Mouse (Mus musculus) gastrocnemius, adult 2 months (tissue): ENCODE results near the gene Lypd6b. TPM values are rescaled to one million over a fixed set of nuclear protein-coding genes. Genes with fewer than 3 reads are reported as not detected.

Source experiments
- DNase-seq: peaks from one replicate; pipeline ENCODE4 v3.0.0; 2022
- H3K27ac ChIP-seq: fragments of 200-600 bp; 2 replicates; pipeline ENCODE4 v1.8.1; 2022; ENCODE audit warnings: mild to moderate bottlenecking
- H3K4me3 ChIP-seq: fragments of 200-600 bp; 2 replicates; pipeline ENCODE4 v1.8.1; 2022; ENCODE audit warnings: mild to moderate bottlenecking, moderate library complexity
- CTCF ChIP-seq: fragments of 200-600 bp; IDR thresholded peaks from 2 replicates; pipeline ENCODE4 v1.8.1; 2022; ENCODE audit warnings: antibody characterized with exemption, mild to moderate bottlenecking, moderate library complexity
- intact Hi-C: fragments of 180-260 bp; cut with DNase I; formaldehyde crosslinking; loops from one replicate; pipeline ENCODE4 v1.15.1; 2025
- total RNA-seq, 2 experiments: library from RNA; stranded (reverse); gene quantifications; 2 replicates each; pipeline ENCODE4 v1.2.3; 2021

Gene Lypd6b
- total RNA-seq, 2 experiments from 2014 or later = not detected

DNA sequence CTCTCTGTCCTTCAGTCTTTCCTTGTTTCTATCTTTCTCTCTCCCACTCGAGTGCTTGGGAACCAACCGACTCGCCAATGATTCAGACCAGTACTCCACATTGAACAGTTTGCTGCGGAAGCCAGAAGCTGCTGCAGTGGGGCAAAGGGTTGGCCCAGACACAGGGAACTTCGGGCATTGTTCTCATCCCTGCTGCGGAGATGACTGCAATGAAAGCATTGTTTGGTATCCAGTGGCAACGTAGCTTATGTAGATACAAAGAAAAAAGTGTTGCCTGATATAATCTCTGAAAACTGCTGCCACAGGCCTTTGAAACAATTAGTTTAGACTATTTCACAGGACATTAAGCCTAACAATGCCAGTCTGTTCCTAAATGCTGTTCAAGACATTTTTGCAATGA is 57.6 kb downstream of the Lypd6b start:
- no peak for TF ChIP-seq CTCF
- Histone ChIP-seq H3K27ac (no peak overlapping the region), H3K4me3 (no peak overlapping the region)
- intact Hi-C loops = no loop called here
- DNase-seq = no peak

GRCm38 (mm10) chr2:49846097-49846496 is 58.6 kb downstream of the Lypd6b start:
- H3K4me3 ChIP-seq = no peak overlapping the region
- no peak for TF ChIP-seq CTCF
- intact Hi-C loops = no loop called here
- no peak overlapping the region for H3K27ac ChIP-seq
- no peak for DNase-seq

DNA sequence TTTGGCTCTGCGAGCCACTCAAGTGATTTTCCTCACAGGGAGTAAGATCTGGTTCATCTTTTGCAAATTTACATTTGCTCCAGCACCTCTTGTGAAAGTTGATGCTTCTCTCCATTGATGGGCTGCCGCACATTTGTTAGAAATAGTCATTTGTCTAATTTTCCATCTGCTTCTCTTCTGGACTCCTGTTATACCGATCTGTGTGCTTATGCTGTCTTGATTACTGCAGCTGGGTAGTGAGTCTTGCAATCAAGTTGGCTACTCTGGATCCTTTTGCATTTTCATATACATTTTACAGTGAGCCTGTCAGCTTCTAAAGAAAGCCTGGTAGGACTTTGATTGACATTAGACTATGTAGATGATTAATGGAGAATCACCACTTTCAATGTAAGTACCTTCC is 59.4 kb downstream of the Lypd6b start:
- Histone ChIP-seq H3K27ac (no peak overlapping the region), H3K4me3 (no peak overlapping the region)
- DNase-seq = no peak
- intact Hi-C loops = no loop called here
- TF ChIP-seq CTCF = no peak

GRCm38 (mm10) chr2:49847831-49848230 is 60.3 kb downstream of the Lypd6b start:
- DNase-seq = no peak
- Histone ChIP-seq H3K4me3 (no peak overlapping the region), H3K27ac (no peak overlapping the region)
- no peak for TF ChIP-seq CTCF
- intact Hi-C loops = no loop called here

GRCm38 (mm10) chr2:49849771-49850170 is 62.3 kb downstream of the Lypd6b start:
- intact Hi-C loops = no loop called here
- Histone ChIP-seq H3K4me3 (no peak overlapping the region), H3K27ac (no peak overlapping the region)
- no peak for TF ChIP-seq CTCF
- DNase-seq = no peak

DNA sequence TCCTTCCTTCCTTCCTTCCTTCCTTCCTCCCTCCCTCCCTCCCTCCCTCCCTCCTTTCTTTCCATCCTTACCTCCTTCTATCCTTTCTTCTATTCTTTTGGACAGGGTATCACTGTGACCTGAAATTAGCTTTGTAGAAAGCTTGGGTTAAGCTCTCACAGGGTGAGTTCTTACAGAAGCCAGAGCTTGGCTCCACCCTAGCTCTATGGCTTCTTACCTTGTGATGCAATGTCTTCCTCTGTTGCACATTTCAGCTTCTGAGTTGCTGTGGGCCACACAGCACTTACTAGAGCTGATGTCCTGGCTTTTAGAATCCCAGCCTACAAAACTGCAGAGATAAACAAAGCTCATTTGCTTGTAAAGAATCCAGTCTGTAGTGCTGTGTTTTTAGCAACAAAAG is 64.5 kb downstream of the Lypd6b start:
- no peak for DNase-seq
- intact Hi-C loops = no loop called here
- no peak for TF ChIP-seq CTCF
- Histone ChIP-seq H3K4me3 (no peak overlapping the region), H3K27ac (no peak overlapping the region)

GRCm38 (mm10) chr2:49856161-49856564 is 68.7 kb downstream of the Lypd6b start:
- no peak for DNase-seq
- intact Hi-C loops = no loop called here
- no peak for TF ChIP-seq CTCF
- H3K4me3 ChIP-seq = no peak overlapping the region
- no peak overlapping the region for H3K27ac ChIP-seq

GRCm38 (mm10) chr2:49856584-49856983 is 69.1 kb downstream of the Lypd6b start:
- no peak overlapping the region for H3K4me3 ChIP-seq

GRCm38 (mm10) chr2:49860219-49860962 is 72.9 kb downstream of the Lypd6b start:
- intact Hi-C loops = no loop called here
- no peak for DNase-seq
- Histone ChIP-seq H3K4me3 (no peak overlapping the region), H3K27ac (no peak overlapping the region)
- no peak for TF ChIP-seq CTCF

More at GRCm38 (mm10) chr2:49856584-49856983, 69.1 kb downstream of the Lypd6b start:
- DNase-seq = no peak
- no peak for TF ChIP-seq CTCF
- intact Hi-C loops = no loop called here
- no peak overlapping the region for H3K27ac ChIP-seq

- DNase-seq = no peak
- no peak for TF ChIP-seq CTCF
- Histone ChIP-seq H3K27ac (no peak overlapping the region), H3K4me3 (no peak overlapping the region)
- intact Hi-C loops = no loop called here
Measured at GRCm38 (mm10) chr2:49860969-49861592, 73.6 kb downstream of the Lypd6b start.

GRCm38 (mm10) chr2:49861658-49862057 is 74.2 kb downstream of the Lypd6b start:
- TF ChIP-seq CTCF = no peak
- H3K27ac ChIP-seq = no peak overlapping the region

GRCm38 (mm10) chr2:49868116-49868858 is 80.8 kb downstream of the Lypd6b start:
- intact Hi-C loops = no loop called here
- no peak for TF ChIP-seq CTCF
- H3K27ac ChIP-seq = no peak overlapping the region
- no peak overlapping the region for H3K4me3 ChIP-seq
- no peak for DNase-seq

More at GRCm38 (mm10) chr2:49861658-49862057, 74.2 kb downstream of the Lypd6b start:
- no peak overlapping the region for H3K4me3 ChIP-seq
- intact Hi-C loops = no loop called here
- no peak for DNase-seq

- Histone ChIP-seq H3K4me3 (no peak overlapping the region), H3K27ac (no peak overlapping the region)
- intact Hi-C loops = no loop called here
- TF ChIP-seq CTCF = no peak
- DNase-seq = no peak
Measured at GRCm38 (mm10) chr2:49869044-49869443, 81.6 kb downstream of the Lypd6b start.
